Mouse (Mus musculus): ENCODE data around the gene Snx29.

GRCm38 (mm10) chr16:11694386-11694785, 371.7 kb downstream of the Snx29 start:
- TF ChIP-seq GABPA (IDR thresholded peaks at IDR 0.05; ENCODE audit: insufficient replicate concordance, low read depth, low read length), result no peak
- TF ChIP-seq CTCF (conservative IDR thresholded peaks at IDR 0.05 in 1 of 2, IDR thresholded peaks at IDR 0.05 in 1 of 2; ENCODE audit: low read depth in 2 of 2, low read length in 2 of 2), result no peak
- TF ChIP-seq POLR2A (IDR thresholded peaks at IDR 0.05; ENCODE audit: low read depth, low read length), result no peak
- no peak for TF ChIP-seq MAFK (IDR thresholded peaks at IDR 0.05; ENCODE audit: insufficient replicate concordance, low read length)
- TF ChIP-seq ETS1 (conservative IDR thresholded peaks at IDR 0.05; ENCODE audit: low read depth, low read length), result no peak
- TF ChIP-seq USF2 (conservative IDR thresholded peaks at IDR 0.05; ENCODE audit: low read depth, low read length), result no peak
- TF ChIP-seq MYC (IDR thresholded peaks at IDR 0.05; ENCODE audit: low read depth, low read length), result no peak

All from CH12.LX (cell line).